Mouse (Mus musculus): ENCODE data around the gene Rpf2.

DNA sequence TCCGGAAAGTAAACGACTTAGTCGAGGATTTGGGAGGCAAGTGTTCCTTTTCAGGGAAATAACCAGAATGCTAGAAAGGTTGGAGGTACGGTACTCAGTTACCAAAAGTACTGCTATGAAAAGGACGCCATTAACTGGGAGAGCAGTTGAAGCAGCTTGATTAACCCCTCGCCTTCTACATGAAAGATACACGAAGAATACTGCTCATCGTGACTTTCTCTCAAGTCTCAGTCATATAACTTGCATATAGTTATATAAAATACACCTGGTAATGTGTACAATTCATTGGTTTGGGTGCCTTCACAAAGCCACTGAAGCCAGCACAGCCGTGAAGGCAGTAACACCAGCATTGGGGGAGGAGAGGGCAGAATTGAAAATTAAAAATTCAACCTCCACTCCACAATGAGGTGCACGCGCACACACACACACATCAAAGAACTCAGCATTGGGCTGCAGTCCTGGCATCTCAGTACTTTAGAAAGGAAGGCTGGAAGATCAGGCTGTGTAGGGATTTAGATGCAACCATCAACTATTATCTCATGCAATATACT lies 405 bp upstream of the Rpf2 start:
- TF ChIP-seq POLR2A (IDR thresholded peaks at IDR 0.05; ENCODE audit: borderline replicate concordance, extremely low read depth, insufficient read depth, insufficient read length, poor library complexity, severe bottlenecking) (no peak), CTCF (IDR thresholded peaks at IDR 0.05; ENCODE audit: borderline replicate concordance, extremely low read depth, insufficient read depth, insufficient read length) (no peak)

Measured in brain, embryonic 14.5 days (tissue).